Mouse (Mus musculus) spleen, adult 2 months (tissue): ENCODE measurements around the gene Carhsp1.

ENCODE experiments used
- CTCF ChIP-seq: fragments of 200-500 bp; IDR thresholded peaks from 2 replicates; pipeline ENCODE4 v1.5.1; 2011; ENCODE audit warnings: mild to moderate bottlenecking, inconsistent platforms; ENCODE audit not compliant: insufficient read depth, insufficient read length, insufficient replicate concordance; ENCODE audit errors: extremely low read depth
- POLR2A ChIP-seq: fragments of 200-500 bp; IDR thresholded peaks from 2 replicates; pipeline ENCODE4 v1.6.1; 2011; ENCODE audit warnings: low read depth, low read length, inconsistent platforms

GRCm38 (mm10) chr16:8639466-8640191 is 32.3 kb downstream of the Carhsp1 start:
- TF ChIP-seq POLR2A: no peak
- no peak for TF ChIP-seq CTCF
